Mouse (Mus musculus): ENCODE measurements around the gene Man2c1. TPM values are rescaled to one million over a fixed set of nuclear protein-coding genes. Genes with fewer than 3 reads are reported as not detected.
A peak's percentile ranks its signal among the peaks of the same experiment; 100 is the strongest.

Man2c1 gene
- total RNA-seq (2021) = 10 to 100 TPM; 58.8 to 68.4 TPM

DNA sequence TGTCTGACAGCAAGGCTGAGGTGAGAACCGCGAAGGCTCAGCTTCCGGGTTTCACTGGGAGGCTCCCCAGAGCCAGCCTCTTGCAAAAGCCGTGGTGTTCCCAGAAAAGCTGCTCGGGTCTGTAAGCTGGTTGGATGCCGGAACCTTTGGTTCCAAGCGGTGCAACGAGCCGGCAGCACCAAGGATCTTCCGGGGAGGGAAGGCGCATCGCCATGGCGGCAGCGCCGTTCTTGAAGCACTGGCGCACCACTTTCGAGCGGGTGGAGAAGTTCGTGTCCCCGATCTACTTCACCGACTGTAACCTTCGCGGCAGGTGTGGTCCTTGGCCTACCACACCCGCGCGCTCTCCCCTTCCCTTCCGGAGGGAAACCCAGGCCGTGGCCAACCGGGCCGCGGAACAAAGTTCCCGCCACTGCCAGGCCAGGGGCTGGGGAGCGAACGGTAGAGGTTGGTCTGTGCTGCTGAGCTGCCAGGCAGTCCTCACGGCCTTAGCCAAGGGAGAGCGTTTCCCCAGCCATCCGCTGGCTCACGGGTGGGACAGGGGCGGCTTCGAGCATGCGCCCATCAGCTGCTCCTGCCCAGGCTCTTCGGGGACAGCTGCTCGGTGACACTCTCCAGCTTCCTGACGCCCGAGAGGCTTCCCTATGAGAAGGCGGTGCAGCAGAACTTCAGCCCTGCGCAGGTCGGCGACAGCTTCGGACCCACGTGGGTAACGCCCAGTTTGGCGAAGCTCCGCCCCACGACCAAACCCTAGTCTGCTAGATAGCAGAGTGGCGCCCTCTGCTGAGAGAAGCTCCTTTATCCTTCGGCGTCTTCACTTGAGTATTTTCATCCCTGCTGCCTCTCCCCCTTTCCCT is at the start of gene Man2c1:
Gene Man2c1, plus strand, starts transcription at position 114 of the 857 bp plus-strand sequence.
- DNase-seq = peak; percentile 96

DNA sequence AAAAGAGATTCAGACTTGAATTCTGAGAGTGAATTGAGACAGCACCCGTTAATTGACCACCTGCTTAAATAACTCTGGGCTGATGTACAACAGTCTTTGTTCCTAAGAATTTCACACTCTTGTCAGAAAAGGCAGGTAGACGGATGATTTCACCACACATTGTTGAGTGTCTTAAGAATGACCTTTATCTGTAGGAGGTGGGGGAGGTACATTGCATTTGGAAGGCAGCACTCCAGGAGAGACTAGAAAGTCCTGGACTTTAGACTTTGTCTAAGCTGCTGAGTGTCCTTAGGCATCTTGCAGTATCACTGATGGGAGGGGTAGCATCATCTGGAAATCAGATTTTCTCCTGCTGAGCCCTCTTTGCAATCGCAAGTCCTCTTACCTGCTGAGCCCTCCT is 48.3 kb upstream of the Man2c1 start:
- DNase-seq = no peak

DNA sequence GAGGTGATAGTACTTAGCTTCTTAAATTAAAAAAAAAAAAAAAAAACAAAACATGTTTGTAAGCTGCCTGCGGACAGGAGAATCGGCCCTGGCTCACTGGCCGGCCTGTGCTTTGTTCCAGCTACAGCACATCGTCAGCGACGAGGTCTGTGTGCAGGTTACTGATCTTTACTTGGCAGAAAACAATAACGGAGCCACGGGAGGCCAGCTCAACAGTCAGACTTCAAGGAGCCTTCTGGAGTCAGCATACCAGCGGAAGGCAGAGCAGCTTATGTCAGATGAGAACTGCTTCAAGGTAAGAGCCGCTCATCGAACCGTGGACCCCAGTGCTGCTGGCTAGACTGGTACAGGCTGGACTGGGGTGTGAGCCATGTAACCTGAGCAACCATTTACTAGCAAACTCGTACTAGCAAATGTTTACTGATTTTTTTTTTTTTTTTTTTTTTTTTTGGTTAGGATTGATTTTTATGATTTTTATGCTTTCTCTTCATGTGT is 13.2 kb upstream of the Man2c1 start:
- no peak for DNase-seq

DNA sequence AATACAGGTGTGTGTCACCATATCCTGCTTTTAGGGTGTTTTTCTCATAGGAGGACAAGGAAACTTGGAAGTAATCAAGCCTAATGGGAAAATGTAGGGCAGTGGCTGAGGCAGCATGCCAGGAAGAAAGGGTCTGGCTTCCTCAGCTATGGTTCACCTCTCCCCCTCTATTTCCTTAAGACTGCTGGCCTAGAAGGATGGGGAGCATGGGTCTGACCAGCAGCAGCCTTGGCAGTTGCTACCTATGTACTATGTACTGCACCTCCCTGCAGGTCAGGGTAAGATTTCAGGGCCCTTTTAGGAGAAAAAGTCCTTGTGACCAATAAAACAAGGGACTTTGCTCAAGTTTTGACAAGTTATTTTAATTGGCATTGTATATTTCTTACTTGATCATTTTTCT is 849 bp upstream of the Man2c1 start:
- no peak for DNase-seq

DNA sequence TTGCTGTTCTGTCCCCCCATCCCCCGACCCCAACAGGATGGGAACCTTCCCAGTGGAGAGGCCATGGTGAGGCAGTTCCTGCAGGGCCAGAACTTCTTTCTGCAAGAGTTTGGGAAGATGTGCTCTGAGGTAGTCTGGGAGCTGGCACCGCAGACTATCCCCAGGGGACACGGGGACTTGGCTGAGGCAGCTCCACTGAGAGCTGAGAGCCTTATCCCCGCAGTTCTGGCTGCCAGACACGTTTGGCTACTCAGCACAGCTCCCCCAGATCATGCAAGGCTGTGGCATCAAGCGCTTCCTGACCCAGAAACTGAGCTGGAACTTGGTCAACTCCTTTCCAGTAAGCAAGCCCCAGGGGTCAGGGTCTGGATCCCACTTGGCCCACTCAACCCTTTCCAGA is 6.8 kb downstream of the Man2c1 start:
- DNase-seq = no peak

DNA sequence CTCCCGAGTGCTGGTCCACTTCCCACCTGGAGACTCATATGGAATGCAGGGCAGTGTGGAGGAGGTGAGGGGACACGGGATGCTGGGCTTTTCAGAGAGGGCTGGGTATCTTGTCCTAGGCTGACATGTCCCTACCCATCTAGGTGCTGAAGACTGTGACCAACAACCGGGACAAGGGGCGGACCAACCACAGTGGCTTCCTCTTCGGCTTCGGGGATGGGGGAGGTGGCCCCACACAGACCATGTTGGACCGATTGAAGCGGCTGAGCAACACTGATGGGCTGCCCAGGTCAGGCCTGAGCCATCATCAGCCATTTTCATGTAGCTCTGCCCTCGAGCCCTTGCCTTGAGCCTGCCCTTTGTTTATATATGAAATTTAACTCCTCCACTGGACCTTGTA is 7.3 kb downstream of the Man2c1 start:
- no peak for DNase-seq

DNA sequence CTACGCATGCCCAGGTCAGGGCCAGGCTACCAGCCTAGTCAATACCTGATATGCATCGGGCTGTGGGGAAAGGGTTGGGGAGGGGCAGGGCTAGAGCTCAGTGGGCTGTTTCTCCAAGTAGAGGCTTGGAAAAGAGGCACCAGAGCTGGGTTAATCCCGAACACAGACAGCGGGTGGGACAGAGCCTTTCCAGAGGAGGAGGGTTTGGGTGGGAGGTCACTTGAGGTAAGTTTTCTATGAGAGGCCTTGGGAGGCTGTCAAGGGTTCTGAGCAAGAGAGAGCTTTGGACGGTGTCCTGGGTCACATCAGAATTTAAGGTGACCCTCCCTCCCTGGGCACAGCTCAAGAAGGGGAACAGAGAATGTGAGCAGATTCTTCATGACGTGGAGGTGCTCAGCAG is 8.0 kb downstream of the Man2c1 start:
- no peak for DNase-seq

DNA sequence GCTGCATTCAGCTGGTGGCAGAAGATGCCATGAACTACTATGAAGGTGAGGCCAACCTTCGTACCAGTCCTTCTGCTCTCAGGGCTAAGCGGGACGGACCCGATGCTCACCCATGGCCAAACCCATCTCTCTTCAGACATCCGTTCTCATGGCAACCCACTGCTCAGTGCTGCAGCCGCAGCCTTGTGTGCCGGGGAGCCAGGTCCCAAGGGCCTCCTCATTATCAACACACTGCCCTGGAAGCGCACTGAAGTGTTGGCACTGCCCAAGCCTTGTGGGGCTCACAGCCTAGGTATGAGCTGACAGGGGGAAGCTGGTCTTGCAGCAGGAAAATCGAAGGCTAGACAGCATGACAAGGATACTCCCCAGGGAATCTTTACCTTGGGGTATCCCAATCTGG is 8.6 kb downstream of the Man2c1 start:
- no peak for DNase-seq

DNA sequence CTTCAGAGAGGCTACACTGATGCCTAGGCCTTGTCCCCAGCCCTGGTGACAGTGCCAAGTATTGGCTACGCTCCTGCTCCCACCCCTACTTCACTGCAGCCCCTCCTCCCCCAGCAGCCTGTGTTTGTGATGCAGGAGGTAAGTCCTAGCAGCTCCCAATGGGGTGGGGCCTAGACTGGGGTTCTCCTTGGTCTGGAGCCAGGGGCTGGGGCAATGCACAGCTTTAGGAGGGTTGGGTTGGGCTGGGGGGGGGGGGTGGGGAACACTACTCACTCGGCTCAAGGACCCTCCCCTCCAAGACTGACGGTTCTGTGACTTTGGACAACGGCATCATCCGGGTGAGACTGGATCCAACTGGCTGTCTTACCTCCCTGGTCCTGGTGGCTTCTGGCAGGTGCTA is 9.1 kb downstream of the Man2c1 start:
- no peak for DNase-seq

DNA sequence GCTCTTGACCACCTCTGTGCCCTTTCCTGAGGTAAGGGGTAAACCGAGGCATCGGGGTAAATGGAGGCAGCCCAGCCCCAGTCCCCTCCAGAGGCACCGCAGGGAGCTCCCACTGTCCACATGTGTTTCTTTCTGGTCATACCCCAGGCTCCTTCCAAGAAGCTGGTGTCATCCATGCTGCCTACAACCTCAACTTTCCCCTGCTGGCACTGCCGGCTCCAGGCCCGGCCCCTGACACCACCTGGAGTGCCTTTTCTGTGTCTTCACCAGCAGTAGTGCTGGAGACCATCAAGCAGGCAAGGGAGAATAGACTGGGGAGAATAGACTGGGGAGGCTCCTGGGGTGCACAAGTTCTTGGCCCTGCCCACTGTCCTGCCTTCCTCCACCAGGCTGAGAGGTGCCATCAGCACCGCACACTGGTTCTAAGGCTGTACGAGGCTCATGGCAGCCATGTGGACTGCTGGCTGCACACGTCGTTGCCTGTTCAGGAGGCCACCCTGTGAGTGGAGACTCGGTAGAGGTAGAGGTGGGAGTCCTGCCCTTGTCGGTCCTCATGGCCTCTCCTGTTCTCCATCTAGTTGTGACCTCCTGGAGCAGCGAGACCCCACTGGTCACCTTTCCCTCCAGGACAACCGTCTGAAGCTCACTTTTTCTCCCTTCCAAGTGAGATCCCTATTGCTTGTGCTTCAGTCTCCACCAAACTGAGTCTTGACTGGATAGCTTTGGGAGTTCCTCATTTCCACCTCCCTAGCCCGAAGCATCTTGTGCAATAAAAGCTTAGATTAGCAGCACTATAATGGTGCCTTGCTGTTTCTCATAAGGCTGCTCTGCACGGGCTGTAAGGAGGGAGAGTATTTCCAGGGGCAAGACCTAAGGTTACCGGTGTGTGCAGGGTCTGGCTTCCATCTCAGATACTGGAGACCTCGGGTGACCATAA is 11.2 kb downstream of the Man2c1 start:
- no peak for DNase-seq

DNA sequence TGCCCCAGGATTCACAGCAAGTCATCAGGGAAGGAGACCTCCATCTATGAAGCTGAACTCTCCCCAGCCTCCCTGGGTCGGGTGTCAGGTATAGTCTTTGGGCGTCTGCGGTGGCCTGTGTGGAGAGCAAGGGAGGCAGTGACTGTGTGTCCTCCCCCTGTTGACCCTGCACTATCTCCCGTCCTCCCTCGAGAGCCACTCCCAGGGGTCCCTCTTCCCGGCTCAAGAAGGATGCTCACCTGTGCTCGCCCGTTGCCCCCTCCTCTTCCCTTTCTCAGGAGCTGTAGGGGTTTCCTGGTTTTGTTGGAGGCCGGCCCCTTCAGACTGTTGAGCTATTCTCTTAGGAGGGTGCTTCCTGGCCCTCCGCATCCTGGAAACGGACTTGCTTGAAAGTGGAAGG is 12.7 kb downstream of the Man2c1 start:
- no peak for DNase-seq

DNA sequence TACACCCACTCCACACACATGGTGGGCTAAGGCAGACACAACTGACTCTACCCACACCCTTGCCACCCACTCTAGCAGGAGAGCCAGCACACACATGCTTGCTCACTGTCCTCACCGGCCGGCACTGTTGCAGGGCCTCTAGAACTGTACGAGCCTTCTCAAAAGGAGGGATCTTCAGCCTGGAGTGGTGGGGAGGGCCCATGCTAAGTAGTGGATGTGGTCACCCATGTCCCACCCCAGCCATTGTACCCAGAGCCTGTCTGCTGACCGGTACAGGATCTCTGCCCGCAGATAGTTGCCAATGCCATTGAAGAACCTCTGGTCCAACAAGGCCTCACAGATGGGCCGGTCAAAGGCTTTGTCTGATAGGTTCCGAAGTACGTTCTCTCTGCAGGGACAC is 14.3 kb downstream of the Man2c1 start:
- no peak for DNase-seq

DNA sequence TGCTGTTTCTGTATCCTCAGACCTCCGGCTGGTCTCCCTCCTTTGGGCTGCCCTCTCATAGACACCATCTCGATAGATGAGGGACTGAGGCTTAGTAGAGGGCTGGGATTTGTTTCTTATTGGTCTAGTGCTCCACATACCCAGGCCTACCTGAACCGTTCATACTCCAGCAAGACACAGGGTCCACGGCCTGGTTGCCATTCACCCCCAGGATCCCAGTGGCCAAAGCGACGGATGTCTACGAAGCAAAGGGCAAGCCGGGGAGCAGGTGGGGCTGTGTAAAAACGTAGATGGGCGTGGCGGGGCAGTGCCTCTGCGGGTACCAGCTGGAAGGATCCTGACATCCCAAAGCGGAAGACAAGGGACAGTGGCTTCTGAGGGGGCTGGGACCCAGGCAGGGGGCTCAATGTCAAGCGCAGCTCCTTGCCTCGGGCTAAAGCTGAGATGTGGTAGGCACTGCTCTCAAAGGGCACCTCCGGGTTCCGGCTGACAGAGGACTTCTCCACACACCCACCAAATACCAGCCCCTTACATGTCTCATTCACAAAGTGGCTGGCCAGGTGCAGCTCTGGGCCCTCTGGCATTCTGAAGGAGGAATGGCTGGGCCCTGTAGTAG is 16.1 kb downstream of the Man2c1 start:
- DNase-seq = no peak

DNA sequence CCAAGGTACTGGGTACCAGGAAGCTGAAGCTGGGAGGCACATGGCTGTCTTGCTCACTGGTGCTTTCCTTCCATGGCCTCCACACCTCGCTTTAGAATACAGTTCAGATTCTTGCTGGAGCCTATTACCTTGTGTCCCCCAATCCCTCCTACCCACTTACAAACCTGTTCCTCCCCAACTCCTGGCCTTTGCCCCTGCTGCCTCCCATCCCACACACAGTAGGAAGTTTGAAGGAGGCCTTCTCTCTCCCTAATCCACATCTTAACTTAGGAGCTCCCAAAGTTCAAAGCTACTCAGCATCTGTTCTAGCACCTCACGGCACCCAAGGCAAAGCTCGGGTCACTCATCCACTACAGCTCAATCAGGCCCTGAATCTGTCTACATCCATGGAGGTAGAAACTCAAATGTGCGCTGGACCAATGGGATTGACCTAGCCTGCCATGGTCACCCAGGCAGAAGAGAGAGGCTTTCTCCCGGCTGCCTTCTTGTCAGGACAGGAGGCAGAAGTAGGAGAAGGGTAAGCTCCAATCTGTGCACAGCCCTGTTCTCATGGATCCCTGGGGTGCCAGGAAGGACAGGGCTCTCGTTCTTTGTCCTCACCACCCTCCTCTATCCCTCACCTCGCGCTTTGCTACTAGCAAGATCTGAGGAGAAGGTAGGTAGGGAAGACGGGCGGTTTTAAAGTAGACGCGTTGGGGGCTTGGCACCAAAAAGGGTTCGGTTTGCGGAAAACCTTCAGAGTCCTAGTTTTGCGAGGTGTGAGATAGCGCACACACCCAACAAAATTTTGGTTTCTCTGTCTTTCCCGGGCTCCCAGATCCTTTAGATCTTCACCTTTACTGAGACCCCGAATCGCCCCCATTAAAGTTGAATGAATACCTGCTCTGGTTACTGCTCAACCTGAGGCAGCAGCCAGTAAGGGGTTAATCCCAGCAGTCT is 17.0 kb downstream of the Man2c1 start:
- no peak for DNase-seq

DNA sequence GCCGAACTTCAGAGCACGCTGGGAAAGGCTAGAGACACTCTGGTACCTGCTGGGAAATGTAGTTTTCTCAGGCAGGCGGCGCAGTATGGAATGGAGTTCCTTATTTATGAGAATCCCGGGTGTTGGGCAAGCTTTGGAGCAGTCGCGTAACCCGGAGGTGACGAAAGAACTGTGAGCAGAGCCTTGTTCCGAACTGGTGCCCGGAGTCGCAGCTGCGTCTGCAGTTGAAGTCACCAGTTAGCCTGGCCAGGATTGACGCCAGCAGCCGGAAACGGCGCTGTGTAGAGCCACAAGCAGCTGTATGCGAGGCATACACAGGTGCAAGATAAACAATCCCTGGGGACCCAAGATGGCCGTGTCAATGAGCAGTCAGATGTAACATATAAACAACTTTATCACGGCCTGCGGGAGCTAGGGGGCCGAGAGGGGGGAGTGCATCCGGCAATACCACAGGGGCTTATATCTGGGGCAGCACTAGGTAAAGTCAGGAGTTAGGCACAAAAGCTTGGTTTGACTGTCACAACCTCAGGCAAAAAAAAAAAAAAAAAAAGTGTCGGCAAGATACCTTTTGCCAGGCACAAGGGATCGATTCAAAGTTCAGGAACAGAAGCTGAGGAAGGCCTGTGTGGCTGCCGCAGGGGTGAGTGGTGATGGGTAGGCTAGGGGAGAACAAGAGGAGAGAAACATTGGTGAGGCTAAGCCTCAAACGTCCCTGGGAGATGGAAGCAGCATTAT is 17.8 kb downstream of the Man2c1 start, which contains the start of gene Neil1:
Gene Neil1, minus strand, starts transcription at position 162 of the 735 bp plus-strand sequence.
- DNase-seq = peak; percentile 81

DNA sequence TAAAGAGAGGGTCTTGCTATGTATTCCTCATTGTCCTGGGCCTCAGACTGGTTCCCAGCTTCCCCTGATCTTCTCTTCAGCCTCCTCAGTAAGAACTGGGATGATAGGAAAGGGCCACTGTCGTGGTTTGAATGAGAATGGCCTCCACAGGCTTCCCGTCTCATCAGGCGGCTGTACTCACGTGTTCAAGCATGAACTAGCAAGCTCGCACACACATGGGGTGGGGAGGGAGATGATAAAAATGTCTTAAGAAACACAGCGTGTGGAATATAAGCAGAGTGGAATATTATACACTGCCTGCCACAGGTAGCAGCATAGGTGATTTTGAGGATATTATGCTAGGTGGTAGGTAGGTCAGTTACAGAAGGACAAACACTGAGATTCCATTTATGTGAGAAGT is 18.5 kb downstream of the Man2c1 start:
- DNase-seq = no peak

DNA sequence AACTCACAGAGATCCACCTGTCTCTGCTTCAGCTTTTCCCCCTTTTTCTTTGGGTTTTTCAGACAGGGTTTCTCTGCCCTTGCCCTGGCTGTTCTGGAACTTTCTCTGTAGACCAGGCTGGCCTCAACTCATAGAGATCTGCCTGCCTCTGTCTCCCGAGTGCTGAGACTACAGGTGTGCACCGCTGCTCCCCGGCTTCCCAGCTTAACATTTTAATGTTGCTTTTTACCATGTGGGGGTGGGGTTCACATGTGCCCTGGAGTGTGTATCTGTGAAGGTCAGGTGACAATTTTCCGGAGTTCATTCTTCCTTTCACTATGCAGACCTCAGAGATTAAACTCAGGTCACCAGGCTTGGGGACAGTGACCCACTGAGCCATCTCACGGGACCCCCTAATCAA is 19.7 kb downstream of the Man2c1 start:
- no peak for DNase-seq

DNA sequence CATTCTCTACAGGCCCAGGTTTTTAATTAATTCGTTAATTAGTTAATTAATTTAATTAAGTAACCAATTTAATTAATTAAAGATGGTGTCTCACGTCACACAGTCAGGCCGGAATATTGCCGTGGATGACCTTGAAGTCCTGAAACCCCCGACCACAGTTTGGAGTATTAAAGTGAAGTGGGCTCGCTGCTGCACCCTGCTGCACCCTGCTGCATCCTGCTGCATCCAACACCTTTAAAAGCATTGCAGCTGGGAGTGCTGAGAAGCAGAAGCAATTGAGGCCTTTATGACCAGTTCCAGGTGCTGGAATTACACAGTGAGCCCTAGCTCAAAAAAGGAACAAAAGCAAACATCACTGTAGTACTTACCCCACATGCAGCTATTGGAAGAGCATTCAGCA is 21.8 kb downstream of the Man2c1 start:
- DNase-seq = no peak

DNA sequence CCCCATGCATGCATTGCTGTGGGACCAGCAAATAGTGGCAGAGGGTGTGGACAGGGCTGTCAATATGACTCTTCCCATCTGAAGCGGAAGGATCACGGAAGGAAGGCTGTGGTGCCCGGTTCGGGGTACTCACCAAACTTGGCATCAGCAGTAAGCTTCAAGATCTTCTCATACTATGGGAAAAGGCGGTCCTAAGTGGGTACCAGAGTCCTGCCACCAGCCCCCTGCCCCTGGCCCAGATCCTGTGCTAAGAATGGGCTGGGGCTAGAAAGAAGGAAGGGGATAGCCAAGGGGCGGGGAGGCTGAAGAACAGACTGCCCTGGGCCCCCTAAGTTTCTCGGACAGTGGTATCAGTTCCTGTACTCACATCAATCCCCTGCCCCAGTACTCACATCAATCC is 25.9 kb downstream of the Man2c1 start:
- no peak for DNase-seq

DNA sequence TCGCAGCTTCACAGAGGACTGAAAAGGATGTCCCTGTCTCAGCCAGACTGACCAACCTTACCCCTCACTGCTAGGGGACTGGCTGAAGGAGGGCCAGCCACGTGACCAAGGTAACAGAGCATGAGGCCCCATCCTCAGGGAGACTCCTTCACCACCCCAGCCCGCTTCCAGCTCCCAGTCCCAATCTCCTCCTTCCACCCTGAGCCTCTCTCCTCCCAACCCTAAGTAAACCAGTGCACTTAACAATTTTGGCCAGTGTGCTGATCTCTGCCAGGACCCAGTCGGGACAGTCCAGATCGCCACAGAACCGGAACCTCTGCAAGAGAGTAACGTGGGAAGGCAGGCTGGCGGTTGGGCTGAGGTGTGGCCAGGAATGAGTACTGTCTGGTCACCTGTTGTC is 26.3 kb downstream of the Man2c1 start:
- no peak for DNase-seq

DNA sequence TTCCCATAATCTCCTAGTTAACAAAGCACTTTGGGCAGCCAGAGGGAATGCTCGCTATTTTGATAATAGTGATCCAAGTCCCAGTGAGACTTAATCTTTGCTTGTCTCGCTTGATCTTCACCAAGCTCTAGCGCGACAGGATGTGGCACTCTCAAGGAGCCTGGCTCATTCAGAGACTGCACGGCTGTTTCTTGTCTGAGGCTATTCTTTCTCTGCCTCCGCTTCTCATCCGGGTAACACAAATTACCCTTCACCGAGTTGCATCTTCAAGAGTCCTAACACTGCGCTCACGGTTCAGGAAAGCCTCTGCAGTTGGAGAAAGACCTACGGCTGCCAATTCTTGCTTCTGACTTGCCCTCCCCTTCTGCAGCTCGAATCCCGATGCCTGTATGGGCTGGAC is 27.0 kb downstream of the Man2c1 start:
- no peak for DNase-seq

All from heart, postnatal 4 days (tissue).